Mouse (Mus musculus) MEL (cell line): ENCODE measurements around the gene Prm2.

Experiments used
- BHLHE40 ChIP-seq: IDR thresholded peaks from 2 replicates; pipeline ENCODE4 v1.6.1; 2012; ENCODE audit warnings: low read depth, mild to moderate bottlenecking, inconsistent platforms, low read length, improper control_type of control experiment, borderline replicate concordance
- CTCF ChIP-seq, 3 experiments: IDR thresholded peaks in 2 of 3; conservative IDR thresholded peaks in 1 of 3; 2 replicates each; pipeline ENCODE4 v1.5.1; 2011 to 2012; ENCODE audit warnings: low read length in 3 of 3, low read depth in 2 of 3, mild to moderate bottlenecking in 2 of 3, improper control_type of control experiment in 1 of 3, inconsistent platforms in 1 of 3, mixed read lengths in 1 of 3, moderate library complexity in 1 of 3; ENCODE audit not compliant: control insufficient read depth in 1 of 3, insufficient read depth in 1 of 3, poor library complexity in 1 of 3, severe bottlenecking in 1 of 3
- MXI1 ChIP-seq: IDR thresholded peaks from 2 replicates; pipeline ENCODE4 v1.6.1; 2011; ENCODE audit warnings: mild to moderate bottlenecking, low read depth, low read length, improper control_type of control experiment
- MYC ChIP-seq: IDR thresholded peaks from 2 replicates; pipeline ENCODE4 v1.6.1; 2011; ENCODE audit warnings: low read depth, mild to moderate bottlenecking, low read length, improper control_type of control experiment, moderate library complexity
- POLR2A ChIP-seq, 2 experiments: IDR thresholded peaks; 2 replicates each; pipeline ENCODE4 v1.6.1; 2011 to 2012; ENCODE audit warnings: low read length in 2 of 2, mild to moderate bottlenecking in 2 of 2, control low read depth in 1 of 2, improper control_type of control experiment in 1 of 2, low read depth in 1 of 2, moderate library complexity in 1 of 2; ENCODE audit not compliant: control insufficient read depth in 1 of 2, insufficient read depth in 1 of 2, poor library complexity in 1 of 2
- RCOR1 ChIP-seq: IDR thresholded peaks from 2 replicates; pipeline ENCODE4 v1.6.1; 2012; ENCODE audit warnings: low read depth, mild to moderate bottlenecking, inconsistent platforms, low read length, improper control_type of control experiment
- SIN3A ChIP-seq: IDR thresholded peaks from 2 replicates; pipeline ENCODE4 v1.6.1; 2012; ENCODE audit warnings: low read length, improper control_type of control experiment, inconsistent platforms
- ZMIZ1 ChIP-seq: IDR thresholded peaks from 2 replicates; pipeline ENCODE4 v1.6.1; 2012; ENCODE audit warnings: low read depth, mild to moderate bottlenecking, inconsistent platforms, low read length, improper control_type of control experiment, moderate library complexity

DNA sequence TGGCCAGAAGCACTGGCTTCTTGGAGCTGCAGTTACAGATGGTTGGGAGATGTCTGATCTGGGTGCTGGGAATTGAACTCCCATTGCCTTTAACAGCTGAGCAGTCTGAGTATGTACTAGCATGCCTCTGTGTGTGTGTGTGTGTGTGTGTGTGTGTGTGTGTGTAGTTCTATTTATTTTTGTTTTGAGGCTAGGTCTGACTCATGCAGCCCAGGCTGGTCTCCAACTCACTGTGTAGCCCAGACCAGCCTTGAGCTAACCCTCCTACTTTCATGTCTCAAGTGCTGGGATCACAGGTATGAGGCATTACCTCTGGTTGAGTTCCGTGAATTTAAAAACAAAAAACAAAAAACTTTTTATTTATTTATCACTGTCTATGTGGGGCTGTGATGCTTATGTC, 28.6 kb upstream of the Prm2 start:
- TF ChIP-seq CTCF (IDR thresholded peaks at IDR 0.05 in 2 of 3, conservative IDR thresholded peaks at IDR 0.05 in 1 of 3; ENCODE audit: control insufficient read depth in 1 of 3, insufficient read depth in 1 of 3, low read depth in 2 of 3, low read length in 3 of 3, poor library complexity in 1 of 3, severe bottlenecking in 1 of 3) (no peak), ZMIZ1 (no peak), POLR2A (IDR thresholded peaks at IDR 0.05; ENCODE audit: control insufficient read depth in 1 of 2, insufficient read depth in 1 of 2, low read depth in 1 of 2, low read length in 2 of 2, poor library complexity in 1 of 2) (no peak), RCOR1 (no peak), SIN3A (no peak), BHLHE40 (no peak), MYC (no peak), MXI1 (no peak)
